17 mouse cellular contexts compared by ENCODE assay signal in genomic region chr2:157156079-157156478, GRCm38 (mm10).
"Had no signal": no experiment of that assay in that cellular context is flagged by ENCODE, and none has a peak within 500 bp of the region (broad histone marks: within the 10 kb centered on the region; RNA-seq: fewer than 3 reads in every experiment).

No protein-coding gene starts in this region.

- H3K9ac ChIP-seq: liver, embryonic 15.5 days; liver, postnatal 0 days; lung, embryonic 15.5 days; midbrain, embryonic 13.5 days; neural tube, embryonic 12.5 days; stomach, embryonic 15.5 days had no signal

- H3K4me3 ChIP-seq: liver, embryonic 15.5 days; lung, embryonic 15.5 days; midbrain, embryonic 10.5 days; midbrain, embryonic 13.5 days; neural tube, embryonic 12.5 days; stomach, embryonic 15.5 days had no signal

- H3K27ac ChIP-seq: liver, embryonic 15.5 days; lung, embryonic 15.5 days; macrophage; midbrain, embryonic 10.5 days; midbrain, embryonic 13.5 days; neural tube, embryonic 12.5 days; stomach, embryonic 15.5 days; stomach, postnatal 0 days had no signal

- DNase-seq: liver, postnatal 0 days; lung, adult 2 months; lung, postnatal 14 days; lung, postnatal 36 days; right cerebral cortex, postnatal 14 days; thymus, adult 2 months; thymus, postnatal 25 days had no signal

- H3K4me1 ChIP-seq: liver, embryonic 15.5 days; lung, embryonic 15.5 days; midbrain, embryonic 10.5 days; midbrain, embryonic 13.5 days; neural tube, embryonic 12.5 days; stomach, embryonic 15.5 days had no signal

- ATAC-seq: liver, postnatal 0 days; lung, postnatal 0 days; midbrain, embryonic 13.5 days; midbrain, embryonic 16.5 days had no signal

- H3K9me3 ChIP-seq: liver, embryonic 15.5 days; lung, embryonic 15.5 days; midbrain, embryonic 10.5 days; midbrain, embryonic 13.5 days; neural tube, embryonic 12.5 days; stomach, embryonic 15.5 days had no signal

- H3K27me3 ChIP-seq: liver, embryonic 15.5 days; lung, embryonic 15.5 days; midbrain, embryonic 13.5 days; neural tube, embryonic 12.5 days; stomach, embryonic 15.5 days had no signal

- H3K4me2 ChIP-seq: liver, embryonic 15.5 days; lung, embryonic 15.5 days; midbrain, embryonic 13.5 days; neural tube, embryonic 12.5 days; stomach, embryonic 15.5 days had no signal
